Mouse (Mus musculus): ENCODE results near the gene Scin.

The Scin gene

GRCm38 (mm10) chr12:40113605-40114004 lies 20.4 kb downstream of the Scin start:
- in situ Hi-C loops (cut with MboI; ENCODE audit: low sequenced_read_pairs): no loop called here

- in situ Hi-C loops (cut with MboI; ENCODE audit: low sequenced_read_pairs): no loop called here
These were observed 24.8 kb downstream of the Scin start for GRCm38 (mm10) chr12:40109227-40109626.

GRCm38 (mm10) chr12:40108143-40108542 lies 25.9 kb downstream of the Scin start:
- in situ Hi-C loops (cut with MboI; ENCODE audit: low sequenced_read_pairs): no loop called here

GRCm38 (mm10) chr12:40106874-40107273 lies 27.2 kb downstream of the Scin start:
- in situ Hi-C loops (cut with MboI; ENCODE audit: low sequenced_read_pairs): no loop called here

- in situ Hi-C loops (cut with MboI; ENCODE audit: low sequenced_read_pairs): no loop called here
These were observed 29.3 kb downstream of the Scin start for GRCm38 (mm10) chr12:40104750-40105149.

GRCm38 (mm10) chr12:40102359-40102758 lies 31.7 kb downstream of the Scin start:
- in situ Hi-C loops (cut with MboI; ENCODE audit: low sequenced_read_pairs): no loop called here

GRCm38 (mm10) chr12:40099407-40099806 lies 34.6 kb downstream of the Scin start:
- in situ Hi-C loops (cut with MboI; ENCODE audit: low sequenced_read_pairs): loop anchor here (25.0 kb wide), 1 partner anchor 738 kb away; no protein-coding TSS in a partner anchor

GRCm38 (mm10) chr12:40097449-40097848 lies 36.6 kb downstream of the Scin start:
- in situ Hi-C loops (cut with MboI; ENCODE audit: low sequenced_read_pairs): loop anchor here (25.0 kb wide), 1 partner anchor 740 kb away; no protein-coding TSS in a partner anchor

GRCm38 (mm10) chr12:40097023-40097422 lies 37.0 kb downstream of the Scin start:
- in situ Hi-C loops (cut with MboI; ENCODE audit: low sequenced_read_pairs): loop anchor here (25.0 kb wide), 1 partner anchor 740 kb away; no protein-coding TSS in a partner anchor

GRCm38 (mm10) chr12:40096453-40096852 lies 37.6 kb downstream of the Scin start:
- in situ Hi-C loops (cut with MboI; ENCODE audit: low sequenced_read_pairs): loop anchor here (25.0 kb wide), 1 partner anchor 741 kb away; no protein-coding TSS in a partner anchor

- in situ Hi-C loops (cut with MboI; ENCODE audit: low sequenced_read_pairs): loop anchor here (25.0 kb wide), 1 partner anchor 747 kb away; no protein-coding TSS in a partner anchor
These were observed 44.0 kb downstream of the Scin start for GRCm38 (mm10) chr12:40090017-40090416.

- in situ Hi-C loops (cut with MboI; ENCODE audit: low sequenced_read_pairs): loop anchor here (25.0 kb wide), 1 partner anchor 751 kb away; no protein-coding TSS in a partner anchor
These were observed 48.2 kb downstream of the Scin start for GRCm38 (mm10) chr12:40085731-40086322.

- in situ Hi-C loops (cut with MboI; ENCODE audit: low sequenced_read_pairs): loop anchor here (25.0 kb wide), 1 partner anchor 755 kb away; no protein-coding TSS in a partner anchor
These were observed 51.4 kb downstream of the Scin start for GRCm38 (mm10) chr12:40082453-40083238.

- in situ Hi-C loops (cut with MboI; ENCODE audit: low sequenced_read_pairs): loop anchor here (25.0 kb wide), 1 partner anchor 755 kb away; no protein-coding TSS in a partner anchor
These were observed 52.0 kb downstream of the Scin start for GRCm38 (mm10) chr12:40082048-40082447.

- in situ Hi-C loops (cut with MboI; ENCODE audit: low sequenced_read_pairs): no loop called here
These were observed 60.4 kb downstream of the Scin start for GRCm38 (mm10) chr12:40073660-40074059.

GRCm38 (mm10) chr12:40047024-40047423 lies 87.0 kb downstream of the Scin start:
- in situ Hi-C loops (cut with MboI; ENCODE audit: low sequenced_read_pairs): no loop called here

GRCm38 (mm10) chr12:40043816-40044585 lies 90.0 kb downstream of the Scin start:
- in situ Hi-C loops (cut with MboI; ENCODE audit: low sequenced_read_pairs): no loop called here

- in situ Hi-C loops (cut with MboI; ENCODE audit: low sequenced_read_pairs): no loop called here
These were observed 94.0 kb downstream of the Scin start for GRCm38 (mm10) chr12:40040067-40040466.

- in situ Hi-C loops (cut with MboI; ENCODE audit: low sequenced_read_pairs): loop anchor here (10.0 kb wide), 2 partner anchors 373 to 523 kb away; no protein-coding TSS in a partner anchor
These were observed 96.1 kb downstream of the Scin start, which contains the start of gene Arl4a for GRCm38 (mm10) chr12:40037876-40038463. Gene Arl4a, minus strand, starts transcription at chr12:40038025.

GRCm38 (mm10) chr12:40037226-40037813 lies 96.7 kb downstream of the Scin start:
- in situ Hi-C loops (cut with MboI; ENCODE audit: low sequenced_read_pairs): loop anchor here (10.0 kb wide), 2 partner anchors 373 to 523 kb away; no protein-coding TSS in a partner anchor
